Mouse (Mus musculus) midbrain, embryonic 13.5 days (tissue): ENCODE data around the gene Kcnq1. TPM values are rescaled to one million over a fixed set of nuclear protein-coding genes. Genes with fewer than 3 reads are reported as not detected.

Experiments
- ATAC-seq: fragments of 200-750 bp; cut with Nextera tagmentation; 2 replicates; pipeline ENCODE4 v1.8.0; 2017; ENCODE audit warnings: mild to moderate bottlenecking, moderate TSS enrichment, moderate library complexity
- H3K27ac ChIP-seq: fragments of 300-500 bp; sonication (generic); 2 replicates; pipeline ENCODE4 v1.5.1; 2015; ENCODE audit warnings: inconsistent platforms, mild to moderate bottlenecking, moderate library complexity
- H3K27me3 ChIP-seq: fragments of 300-500 bp; sonication (generic); 2 replicates; pipeline ENCODE4 v1.6.1; 2015; ENCODE audit warnings: mild to moderate bottlenecking, inconsistent platforms
- H3K36me3 ChIP-seq: fragments of 300-500 bp; sonication (generic); 2 replicates; pipeline ENCODE4 v1.6.1; 2015; ENCODE audit warnings: mild to moderate bottlenecking, inconsistent platforms
- H3K4me1 ChIP-seq: fragments of 300-500 bp; sonication (generic); replicated peaks from 2 replicates; pipeline ENCODE4 v1.6.1; 2015; ENCODE audit warnings: inconsistent platforms
- H3K4me2 ChIP-seq: fragments of 300-500 bp; sonication (generic); replicated peaks from 2 replicates; pipeline ENCODE4 v1.6.1; 2015; ENCODE audit warnings: moderate library complexity, mild to moderate bottlenecking, inconsistent platforms
- H3K4me3 ChIP-seq: fragments of 300-500 bp; sonication (generic); replicated peaks from 2 replicates; pipeline ENCODE4 v1.5.1; 2015; ENCODE audit warnings: mild to moderate bottlenecking, inconsistent platforms
- H3K9ac ChIP-seq: fragments of 300-500 bp; sonication (generic); replicated peaks from 2 replicates; pipeline ENCODE4 v1.6.1; 2015; ENCODE audit warnings: mild to moderate bottlenecking, inconsistent platforms
- H3K9me3 ChIP-seq: fragments of 300-500 bp; sonication (generic); 2 replicates; pipeline ENCODE4 v1.6.1; 2016; ENCODE audit warnings: mild to moderate bottlenecking, inconsistent platforms
- WGBS: fragments of 180-500 bp; shearing (Covaris S2); methylation state at CpG from one replicate; pipeline ENCODE4 v1.1.7; 2015; 5-methylcytosine and 5-hydroxymethylcytosine counted together
- polyA plus RNA-seq: library from polyadenylated mRNA; unstranded; fragments of >200 nt; fragmentation: Nextera tagmentation; extraction: Ambion mirVana; gene quantifications from 2 replicates; pipeline ENCODE4 v1.2.1, GENCODE M21; 2015

Kcnq1 gene
- polyA plus RNA-seq, 1 experiment from 2014 or later, result 0.89 TPM

- Histone ChIP-seq H3K4me1 (peaks cover 42% of the 10 kb centered on the region), H3K27ac (peak overlapping the region; percentile 90), H3K9me3 (no peaks in the 10 kb centered on the region), H3K36me3 (no peaks in the 10 kb centered on the region), H3K4me2 (peak overlapping the region; percentile 60), H3K27me3 (peaks cover 21% of the 10 kb centered on the region; the same call in 1 of the 2 replicates), H3K9ac (peak overlapping the region; percentile 69), H3K4me3 (peak overlapping the region; percentile 38)
- 4% methylated on average over 53 of the region's 53 CpGs for WGBS
- peak; percentile 81 for ATAC-seq
Observed at GRCm38 (mm10) chr7:143445651-143446460, 339.7 kb downstream of the Kcnq1 start.

GRCm38 (mm10) chr7:143447130-143447529, 341.0 kb downstream of the Kcnq1 start:
- 78% methylated on average over 2 of the region's 2 CpGs for WGBS

DNA sequence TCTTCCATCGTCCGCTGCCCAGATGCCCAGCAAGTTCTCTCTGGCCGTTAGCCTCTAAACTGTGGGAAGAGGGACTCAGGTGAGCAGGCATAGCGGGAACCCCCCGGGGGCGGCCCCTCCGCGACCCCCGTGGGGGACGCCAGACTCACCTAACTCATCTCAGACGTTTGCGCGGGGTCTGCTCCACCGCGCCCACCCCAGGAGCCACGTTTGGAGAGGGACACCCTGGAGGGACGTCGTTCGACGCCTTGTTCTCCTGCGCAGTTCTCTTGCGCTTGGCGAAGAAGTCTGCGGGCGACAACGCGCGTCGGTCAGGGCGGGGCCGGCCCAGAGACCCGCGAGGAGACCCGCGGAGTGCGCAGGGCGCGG, 352.8 kb downstream of the Kcnq1 start:
- no peak for ATAC-seq
- WGBS, result 37% methylated on average over 38 of the region's 38 CpGs
- Histone ChIP-seq H3K36me3 (no peaks in the 10 kb centered on the region), H3K9ac (peak overlapping the region; percentile 78), H3K4me1 (peaks cover 14% of the 10 kb centered on the region), H3K27ac (peak overlapping the region; percentile 83; the same call in 1 of the 2 replicates), H3K9me3 (peaks cover 19% of the 10 kb centered on the region), H3K27me3 (no peaks in the 10 kb centered on the region), H3K4me3 (peak overlapping the region; percentile 63), H3K4me2 (peak overlapping the region; percentile 64)

More at GRCm38 (mm10) chr7:143447130-143447529, 341.0 kb downstream of the Kcnq1 start:
- Histone ChIP-seq H3K36me3 (no peaks in the 10 kb centered on the region), H3K9me3 (no peaks in the 10 kb centered on the region), H3K27me3 (peaks cover 11% of the 10 kb centered on the region; the same call in 1 of the 2 replicates), H3K9ac (no peak overlapping the region), H3K4me2 (no peak overlapping the region), H3K27ac (no peak overlapping the region), H3K4me3 (no peak overlapping the region), H3K4me1 (peaks cover 42% of the 10 kb centered on the region)
- no peak for ATAC-seq

DNA sequence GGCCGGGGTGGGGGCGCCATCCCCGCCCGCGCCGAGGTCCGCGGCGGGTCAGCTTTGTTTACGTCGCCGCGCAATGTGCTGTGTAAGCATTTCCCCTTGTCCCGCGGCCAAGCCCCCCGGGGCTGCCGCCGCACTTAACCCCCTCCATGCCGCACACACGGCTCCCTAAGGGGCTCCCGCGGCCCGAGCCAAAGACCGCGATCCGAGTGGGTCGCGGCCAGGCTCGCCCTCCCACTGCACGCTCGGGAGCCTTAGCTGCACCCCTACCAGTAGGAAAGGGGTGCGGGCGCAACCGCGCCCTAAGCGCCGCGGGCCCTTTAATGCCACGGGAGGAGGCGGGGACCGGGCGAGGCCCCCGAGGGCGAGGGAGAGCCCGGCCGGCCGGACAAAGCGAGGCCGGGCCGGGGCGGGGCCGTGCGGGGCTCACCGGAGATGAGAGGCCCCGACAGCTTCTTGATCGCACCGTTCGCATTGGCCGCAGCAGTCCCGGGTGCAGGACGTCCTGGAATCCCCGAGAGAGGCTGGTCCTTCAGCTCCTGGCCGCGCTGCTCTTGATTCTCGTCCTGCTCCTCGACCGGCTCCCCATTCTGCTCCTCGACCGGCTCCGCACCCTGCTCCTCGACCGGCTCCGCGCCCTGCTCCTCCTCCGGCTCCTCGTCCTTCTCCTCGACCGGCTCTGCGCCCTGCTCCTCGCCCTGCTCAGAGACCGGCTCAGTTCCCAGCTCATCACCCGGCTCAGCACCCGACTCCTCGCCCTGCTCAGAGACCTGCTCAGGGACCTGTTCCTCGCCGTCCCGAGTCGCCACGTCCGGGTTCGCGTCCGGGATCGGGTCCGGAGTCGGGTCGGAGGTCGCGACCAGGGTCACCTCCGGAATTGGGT, 353.4 kb downstream of the Kcnq1 start:
- Histone ChIP-seq H3K9me3 (peaks cover 19% of the 10 kb centered on the region), H3K27me3 (0 out of 2 replicates have a peak, but pooled peaks cover 4% of the 10 kb centered on the region), H3K27ac (peak overlapping the region; percentile 83), H3K4me2 (peak overlapping the region; percentile 64), H3K4me1 (peaks cover 20% of the 10 kb centered on the region), H3K36me3 (no peaks in the 10 kb centered on the region), H3K9ac (peak overlapping the region; percentile 78), H3K4me3 (peak overlapping the region; percentile 63)
- 42% methylated on average over 91 of the region's 100 CpGs for WGBS
- peak; percentile 12; the same call in 1 of the 2 replicates for ATAC-seq

DNA sequence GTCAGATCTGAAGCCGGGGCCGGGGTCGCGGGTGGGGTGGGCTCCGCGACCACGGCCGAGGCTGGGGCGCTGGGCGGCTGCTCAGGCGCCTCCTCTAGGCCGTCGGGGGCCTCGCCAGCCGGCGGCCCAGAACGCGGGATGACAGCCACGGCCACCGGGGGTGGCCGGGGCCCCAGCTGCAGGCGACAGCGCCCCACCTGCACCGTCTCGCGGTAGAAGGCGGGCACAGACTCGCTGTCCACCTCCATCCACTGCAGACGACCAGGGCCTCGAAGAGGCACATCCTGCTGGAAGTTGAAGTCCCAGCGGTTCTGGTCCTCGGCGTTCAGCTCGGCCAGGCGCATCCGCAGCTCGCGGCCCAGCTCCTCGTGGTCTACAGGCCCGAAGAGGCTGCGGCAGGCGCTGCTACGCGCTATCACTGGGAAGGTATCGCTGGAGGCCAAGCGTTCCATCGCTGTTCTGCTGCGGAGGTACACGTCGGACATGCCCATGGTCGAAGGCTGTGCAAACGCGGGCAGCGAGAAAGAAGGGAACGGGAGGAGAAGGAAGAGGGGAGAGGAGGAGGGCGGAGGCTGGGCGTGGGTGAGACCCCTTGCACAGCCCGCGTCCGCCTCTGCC, 354.2 kb downstream of the Kcnq1 start:
- H3K27me3 ChIP-seq, result peaks cover 10% of the 10 kb centered on the region; the same call in 1 of the 2 replicates
- WGBS, result 42% methylated on average over 49 of the region's 60 CpGs
- H3K9me3 ChIP-seq, result peaks cover 19% of the 10 kb centered on the region
- ATAC-seq, result 0 out of 2 replicates have a peak, but pooled peaks have one; percentile 1
- H3K9ac ChIP-seq, result peak overlapping the region; percentile 78
- peaks cover 27% of the 10 kb centered on the region for H3K4me1 ChIP-seq
- peak overlapping the region; percentile 83 for H3K27ac ChIP-seq
- peak overlapping the region; percentile 64 for H3K4me2 ChIP-seq
- H3K4me3 ChIP-seq, result peak overlapping the region; percentile 63
- H3K36me3 ChIP-seq, result no peaks in the 10 kb centered on the region

DNA sequence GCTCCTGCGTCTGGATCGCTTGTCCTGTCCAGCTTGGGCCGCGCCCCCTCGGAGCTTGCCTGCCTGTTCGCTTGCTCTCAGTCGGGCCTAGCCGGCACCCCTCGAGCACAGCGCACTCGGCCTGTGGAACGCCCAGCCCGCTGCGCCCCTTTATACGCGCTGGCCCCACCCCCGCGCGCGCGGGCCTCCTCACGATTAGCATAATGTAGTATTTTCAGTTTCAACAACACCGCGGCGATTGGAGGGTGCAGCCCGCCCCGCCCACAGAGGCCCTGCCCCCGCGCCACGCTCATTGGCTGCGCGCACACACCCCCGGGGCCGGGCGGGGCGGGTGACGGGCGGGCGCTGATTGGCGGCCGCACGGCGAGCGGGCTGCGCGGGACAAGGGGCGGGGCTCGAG, 354.7 kb downstream of the Kcnq1 start, which contains the start of gene Cdkn1c:
Cdkn1c (minus strand) TSS at position 177 of the 400 bp plus-strand sequence.
- 40% methylated on average over 46 of the region's 48 CpGs for WGBS

DNA sequence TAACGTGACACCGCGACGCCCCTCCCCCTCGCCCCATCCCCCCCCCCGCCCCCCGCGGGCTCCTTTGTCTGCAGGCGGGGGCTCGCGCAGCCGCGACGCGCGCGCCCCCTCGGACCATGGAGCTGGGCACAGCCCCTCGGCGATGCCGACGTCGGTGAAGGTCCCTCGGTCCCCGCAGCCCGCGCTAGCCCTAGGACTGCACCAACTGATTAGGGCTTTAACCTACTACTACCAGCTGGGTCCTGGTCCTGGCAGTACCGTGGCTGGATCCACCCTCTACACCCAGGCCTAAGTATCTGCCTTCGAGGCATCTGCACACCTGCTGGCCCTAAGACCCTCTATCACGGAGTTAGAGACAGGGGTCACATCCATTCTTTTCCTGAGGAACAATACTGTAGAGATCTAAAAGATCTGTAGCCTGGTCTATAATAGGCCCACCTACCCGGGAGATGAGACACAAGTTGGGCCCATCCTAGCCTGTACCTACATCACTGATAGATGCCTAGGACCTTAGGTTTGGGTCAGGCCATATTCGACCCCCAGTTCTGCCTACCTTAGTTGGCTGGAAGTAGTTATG, 355.2 kb downstream of the Kcnq1 start:
- WGBS, result 46% methylated on average over 23 of the region's 32 CpGs
- peaks cover 32% of the 10 kb centered on the region for H3K4me1 ChIP-seq
- ATAC-seq, result peak; percentile 71
- peak overlapping the region; percentile 69 for H3K27ac ChIP-seq
- H3K36me3 ChIP-seq, result no peaks in the 10 kb centered on the region
- peak overlapping the region; percentile 42 for H3K4me2 ChIP-seq
- peak overlapping the region; percentile 21 for H3K4me3 ChIP-seq
- peaks cover 19% of the 10 kb centered on the region for H3K9me3 ChIP-seq
- H3K9ac ChIP-seq, result peak overlapping the region; percentile 48
- peaks cover 18% of the 10 kb centered on the region for H3K27me3 ChIP-seq

More for the DNA sequence above, 354.7 kb downstream of the Kcnq1 start, which contains the start of gene Cdkn1c:
- Histone ChIP-seq H3K4me3 (peak within 1 kb of the TSS; percentile 63), H3K4me1 (peaks cover 29% of the 10 kb centered on the region), H3K36me3 (no peaks in the 10 kb centered on the region), H3K27ac (peak within 1 kb of the TSS; percentile 83), H3K4me2 (peak within 1 kb of the TSS; percentile 64), H3K9ac (peak within 1 kb of the TSS; percentile 78), H3K27me3 (peaks cover 15% of the 10 kb centered on the region), H3K9me3 (peaks cover 19% of the 10 kb centered on the region)
- peak; percentile 80 for ATAC-seq

GRCm38 (mm10) chr7:143461920-143462319, 355.8 kb downstream of the Kcnq1 start:
- ATAC-seq, result no peak
- H3K27ac ChIP-seq, result no peak overlapping the region
- peaks cover 19% of the 10 kb centered on the region for H3K9me3 ChIP-seq
- no peaks in the 10 kb centered on the region for H3K36me3 ChIP-seq
- H3K9ac ChIP-seq, result no peak overlapping the region
- peak overlapping the region; percentile 42 for H3K4me2 ChIP-seq
- 48% methylated on average over 11 of the region's 11 CpGs for WGBS
- peaks cover 38% of the 10 kb centered on the region for H3K4me1 ChIP-seq
- H3K27me3 ChIP-seq, result peaks cover 18% of the 10 kb centered on the region
- H3K4me3 ChIP-seq, result peak overlapping the region; percentile 21; the same call in 1 of the 2 replicates

- no peak for ATAC-seq
Observed at GRCm38 (mm10) chr7:143462516-143462915, 356.4 kb downstream of the Kcnq1 start.

GRCm38 (mm10) chr7:143463865-143464415, 357.8 kb downstream of the Kcnq1 start:
- WGBS, result 34% methylated on average over 11 of the region's 11 CpGs
- ATAC-seq, result no peak
- H3K9ac ChIP-seq, result no peak overlapping the region
- peaks cover 17% of the 10 kb centered on the region for H3K9me3 ChIP-seq
- no peak overlapping the region for H3K4me2 ChIP-seq
- peaks cover 20% of the 10 kb centered on the region for H3K27me3 ChIP-seq
- no peak overlapping the region for H3K4me3 ChIP-seq
- no peak overlapping the region for H3K27ac ChIP-seq
- peaks cover 53% of the 10 kb centered on the region for H3K4me1 ChIP-seq
- H3K36me3 ChIP-seq, result no peaks in the 10 kb centered on the region

More at GRCm38 (mm10) chr7:143462516-143462915, 356.4 kb downstream of the Kcnq1 start:
- H3K27ac ChIP-seq, result no peak overlapping the region
- H3K9ac ChIP-seq, result no peak overlapping the region
- H3K27me3 ChIP-seq, result peaks cover 18% of the 10 kb centered on the region
- H3K4me3 ChIP-seq, result no peak overlapping the region
- no peaks in the 10 kb centered on the region for H3K36me3 ChIP-seq
- H3K4me2 ChIP-seq, result no peak overlapping the region
- WGBS, result 78% methylated on average over 5 of the region's 5 CpGs
- peaks cover 44% of the 10 kb centered on the region for H3K4me1 ChIP-seq
- peaks cover 19% of the 10 kb centered on the region for H3K9me3 ChIP-seq
